Mouse (Mus musculus) G1E (cell line): ENCODE results near the gene Fthl17c. TPM values are rescaled to one million over a fixed set of nuclear protein-coding genes. Genes with fewer than 3 reads are reported as not detected.
"Not testable (repeated sequence)": the region's sequence is repeated elsewhere in the genome, so short reads cannot be mapped to it uniquely, and the experiment has no call there.

Source experiments
- ATAC-seq: 2 replicates; pipeline ENCODE4 v1.8.0; 2016; ENCODE audit warnings: mild to moderate bottlenecking; ENCODE audit not compliant: insufficient number of reproducible peaks, poor library complexity, low FRiP score, severe bottlenecking; ENCODE audit errors: extremely low read depth
- DNase-seq: peaks from one replicate; pipeline ENCODE4 v3.0.0; 2012; ENCODE audit warnings: low spot score
- H3K27me3 ChIP-seq: 2 replicates; pipeline ENCODE4 v1.6.1; 2012; ENCODE audit warnings: mild to moderate bottlenecking, low read length, inconsistent platforms; ENCODE audit not compliant: insufficient read depth
- H3K36me3 ChIP-seq: replicated peaks from 2 replicates; pipeline ENCODE3; 2012; ENCODE audit warnings: mild to moderate bottlenecking, inconsistent platforms
- H3K4me1 ChIP-seq: 2 replicates; pipeline ENCODE4 v1.6.1; 2012; ENCODE audit warnings: low read depth, low read length, inconsistent platforms, mixed read lengths; ENCODE audit not compliant: insufficient read depth
- H3K4me3 ChIP-seq: 2 replicates; pipeline ENCODE4 v1.5.1; 2012; ENCODE audit warnings: low read depth, mild to moderate bottlenecking, inconsistent platforms, low read length, moderate library complexity, mixed read lengths
- H3K9me3 ChIP-seq: replicated peaks from 2 replicates; pipeline ENCODE4 v1.6.1; 2012; ENCODE audit warnings: inconsistent platforms
- CTCF ChIP-seq: IDR thresholded peaks from 2 replicates; pipeline ENCODE4 v1.5.1; 2012; ENCODE audit warnings: low read depth, low read length, inconsistent platforms, mixed read lengths
- GATA1 ChIP-seq: IDR thresholded peaks from 2 replicates; pipeline ENCODE4 v1.6.1; 2012; ENCODE audit warnings: borderline replicate concordance, low read length, inconsistent platforms, mixed read lengths
- GATA2 ChIP-seq: IDR thresholded peaks from 2 replicates; pipeline ENCODE4 v1.6.1; 2012; ENCODE audit warnings: low read depth, low read length, inconsistent platforms, borderline replicate concordance
- POLR2AphosphoS5 ChIP-seq: IDR thresholded peaks from 2 replicates; pipeline ENCODE4 v1.6.1; 2012; ENCODE audit warnings: low read depth, low read length, inconsistent platforms; ENCODE audit not compliant: insufficient replicate concordance
- TAL1 ChIP-seq: conservative IDR thresholded peaks from 2 replicates; pipeline ENCODE4 v1.6.1; 2012; ENCODE audit warnings: low read depth, low read length, inconsistent platforms, mixed read lengths
- polyA plus RNA-seq: library from polyadenylated mRNA; stranded (reverse); fragments of >175 nt; gene quantifications from 2 replicates; pipeline ENCODE4 v1.2.3, GENCODE M21; 2012
- total RNA-seq, 2 experiments: library from RNA; stranded (forward) in 1 of 2; stranded (reverse) in 1 of 2; fragments of 200-1000 nt in 1 of 2; fragments of >200 nt in 1 of 2; fragmentation: Nextera tagmentation in 1 of 2; gene quantifications; 2 replicates each; pipeline ENCODE4 v1.2.3; 2014 to 2017

Gene Fthl17c
- not detected in 2 replicates for total RNA-seq (2014; fragmentation: Nextera tagmentation)
- total RNA-seq (2017) = not detected in 2 replicates
- polyA plus RNA-seq = not detected in 2 replicates

DNA sequence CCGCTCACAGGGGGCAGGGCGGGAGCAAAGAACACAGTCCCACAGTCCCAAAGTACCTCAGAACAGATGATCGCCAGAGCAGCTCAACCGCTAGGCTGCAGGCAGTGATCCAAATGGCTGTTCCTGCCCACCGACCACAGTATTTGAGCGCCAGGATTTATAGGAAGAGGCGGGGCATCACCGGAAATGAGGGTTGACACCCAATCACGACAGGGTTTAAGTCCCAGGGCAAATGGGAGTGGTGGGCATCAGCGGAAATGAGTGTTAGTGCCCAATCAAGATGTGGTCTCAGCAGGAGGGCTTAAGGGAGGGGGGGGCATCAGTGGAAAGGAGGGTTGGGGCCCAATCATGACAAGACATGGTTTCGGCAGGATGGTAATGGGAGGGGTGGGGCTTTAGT, at the start of gene Fthl17c:
Gene Fthl17c (minus strand): TSS at position 101 of the 400 bp plus-strand sequence.
- not testable (repeated sequence) for H3K4me3 ChIP-seq, ATAC-seq, DNase-seq, H3K36me3 ChIP-seq, H3K27me3 ChIP-seq, H3K4me1 ChIP-seq, H3K9me3 ChIP-seq

DNA sequence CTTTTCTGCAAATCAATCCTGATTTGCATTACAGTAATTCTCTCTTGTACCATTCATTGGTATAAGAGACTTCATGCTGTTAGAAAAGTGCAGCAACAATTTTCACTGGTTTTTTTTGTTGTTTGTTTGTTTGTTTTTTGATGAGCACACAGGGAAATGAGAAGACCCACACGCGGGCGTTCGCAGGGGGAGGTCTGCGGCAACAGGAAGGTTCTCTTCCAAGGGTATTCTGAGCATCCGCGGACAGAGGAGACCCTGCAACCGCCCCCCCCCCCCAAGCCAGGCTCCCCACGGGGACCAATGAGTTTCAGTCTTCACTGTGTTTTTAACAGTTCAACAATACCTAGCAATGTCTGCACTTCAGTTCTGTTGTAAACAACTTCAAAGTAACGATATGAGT, 43.1 kb upstream of the Fthl17c start:
- ATAC-seq (no peak), DNase-seq (no peak)
- Histone ChIP-seq H3K36me3 (no peaks in the 10 kb centered on the region), H3K27me3 (no peaks in the 10 kb centered on the region), H3K4me3 (no peak overlapping the region), H3K9me3 (no peaks in the 10 kb centered on the region), H3K4me1 (no peaks in the 10 kb centered on the region)
- no peak for TF ChIP-seq GATA2
- TF ChIP-seq CTCF = no peak

DNA sequence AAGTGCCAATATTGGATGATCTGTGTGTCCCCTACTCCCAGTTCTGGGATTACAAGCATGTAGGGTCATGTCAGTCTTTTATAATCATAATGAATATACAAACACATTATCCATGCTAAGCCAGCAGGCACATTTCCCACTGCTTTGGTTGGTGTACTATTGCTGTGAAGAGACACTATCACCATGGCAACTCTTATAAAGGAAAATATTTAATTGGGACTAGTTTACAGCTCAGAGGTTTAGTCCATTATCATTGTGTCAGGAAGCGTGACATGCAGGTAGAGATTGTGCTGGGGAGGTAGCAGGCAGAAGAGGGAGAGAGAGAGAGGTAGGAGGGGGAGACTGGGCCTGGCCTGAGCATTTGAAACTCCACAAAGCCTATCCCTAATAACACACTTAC, 39.7 kb upstream of the Fthl17c start:
- Histone ChIP-seq H3K27me3 (no peaks in the 10 kb centered on the region), H3K36me3 (no peaks in the 10 kb centered on the region), H3K4me3 (no peak overlapping the region), H3K9me3 (no peaks in the 10 kb centered on the region), H3K4me1 (no peaks in the 10 kb centered on the region)
- TF ChIP-seq POLR2AphosphoS5 = no peak
- TF ChIP-seq TAL1 = no peak
- TF ChIP-seq GATA2 = no peak
- TF ChIP-seq GATA1 = no peak
- TF ChIP-seq CTCF = no peak
- DNase-seq (no peak), ATAC-seq (no peak)

DNA sequence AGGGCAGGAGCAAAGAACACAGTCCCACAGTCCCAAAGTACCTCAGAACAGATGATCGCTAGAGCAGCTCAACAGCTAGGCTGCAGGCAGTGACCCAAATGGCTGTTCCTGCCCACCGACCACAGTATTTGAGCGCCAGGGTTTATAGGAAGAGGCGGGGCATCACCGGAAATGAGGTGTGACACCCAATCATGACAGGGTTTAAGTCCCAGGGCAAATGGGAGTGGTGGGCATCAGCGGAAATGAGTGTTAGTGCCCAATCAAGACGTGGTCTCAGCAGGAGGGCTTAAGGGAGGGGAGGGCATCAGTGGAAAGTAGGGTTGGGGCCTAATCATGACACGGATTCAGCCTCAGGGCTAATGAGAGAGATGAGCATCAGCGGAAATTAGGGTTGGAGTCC, 10.3 kb upstream of the Fthl17c start, which contains the start of gene Fthl17d:
Gene Fthl17d (minus strand): TSS at position 101 of the 400 bp plus-strand sequence.
- not testable (repeated sequence) for H3K9me3 ChIP-seq, H3K4me3 ChIP-seq, H3K4me1 ChIP-seq, H3K36me3 ChIP-seq, DNase-seq, ATAC-seq, H3K27me3 ChIP-seq

DNA sequence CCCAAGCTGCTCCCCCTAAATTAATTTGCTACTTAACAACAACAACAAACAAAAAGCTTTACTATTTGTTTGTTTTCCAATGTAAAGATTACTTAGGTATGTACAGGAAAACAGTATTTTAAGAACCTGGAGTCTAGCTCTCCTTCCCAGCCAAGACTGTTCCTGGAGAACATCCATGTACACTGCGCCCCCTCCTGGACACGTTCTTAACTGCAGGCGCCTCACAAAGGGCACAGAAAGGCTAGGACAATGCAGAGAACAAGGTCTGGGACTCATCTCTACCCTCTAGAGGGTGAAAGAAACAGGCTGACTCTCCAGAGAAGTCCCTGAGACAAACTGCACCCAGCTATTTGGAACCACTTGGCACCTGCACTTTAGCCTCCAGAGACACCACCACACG, 11.7 kb downstream of the Fthl17c start:
- DNase-seq, H3K27me3 ChIP-seq, H3K9me3 ChIP-seq, H3K4me3 ChIP-seq, ATAC-seq, H3K4me1 ChIP-seq, H3K36me3 ChIP-seq: not testable (repeated sequence)

DNA sequence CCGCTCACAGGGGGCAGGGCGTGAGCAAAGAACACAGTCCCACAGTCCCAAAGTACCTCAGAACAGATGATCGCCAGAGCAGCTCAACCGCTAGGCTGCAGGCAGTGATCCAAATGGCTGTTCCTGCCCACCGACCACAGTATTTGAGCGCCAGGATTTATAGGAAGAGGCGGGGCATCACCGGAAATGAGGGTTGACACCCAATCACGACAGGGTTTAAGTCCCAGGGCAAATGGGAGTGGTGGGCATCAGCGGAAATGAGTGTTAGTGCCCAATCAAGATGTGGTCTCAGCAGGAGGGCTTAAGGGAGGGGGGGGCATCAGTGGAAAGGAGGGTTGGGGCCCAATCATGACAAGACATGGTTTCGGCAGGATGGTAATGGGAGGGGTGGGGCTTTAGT, 13.5 kb downstream of the Fthl17c start, which contains the start of gene Fthl17b:
Gene Fthl17b (minus strand): TSS at position 101 of the 400 bp plus-strand sequence.
- not testable (repeated sequence) for ATAC-seq, H3K9me3 ChIP-seq, H3K4me3 ChIP-seq, H3K36me3 ChIP-seq, H3K27me3 ChIP-seq, H3K4me1 ChIP-seq, DNase-seq

DNA sequence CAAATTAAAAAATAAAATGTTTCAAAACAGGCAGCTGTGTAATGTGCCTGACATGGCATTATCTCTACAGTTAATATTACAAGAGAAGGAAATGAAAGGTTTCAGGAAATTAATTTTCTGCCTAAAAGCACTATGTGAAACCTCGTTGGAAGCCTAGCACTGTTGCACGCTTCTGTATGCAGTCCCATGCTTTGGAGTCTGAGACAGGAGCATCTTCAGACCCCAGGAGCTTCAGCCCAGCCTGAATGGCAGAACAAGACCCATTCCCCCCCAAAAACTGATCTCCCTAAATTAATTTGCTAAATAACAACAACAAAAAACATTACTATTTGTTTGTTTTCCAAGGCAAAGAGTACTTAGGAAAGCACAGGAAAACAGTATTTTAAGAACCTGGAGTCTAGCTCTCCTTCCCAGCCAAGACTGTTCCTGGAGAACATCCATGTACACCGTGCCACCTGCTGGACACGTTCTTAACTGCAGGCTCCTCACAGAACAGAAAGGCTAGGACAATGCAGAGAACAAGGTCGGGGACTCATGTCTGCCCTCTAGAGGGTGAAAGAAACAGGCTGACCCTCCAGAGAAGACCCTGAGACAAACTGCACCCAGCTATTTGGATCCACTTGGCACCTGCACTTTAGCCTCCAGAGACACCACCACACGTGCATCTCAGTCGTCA, 28.1 kb downstream of the Fthl17c start:
- not testable (repeated sequence) for DNase-seq, H3K9me3 ChIP-seq, H3K4me3 ChIP-seq, H3K36me3 ChIP-seq, ATAC-seq, H3K4me1 ChIP-seq, H3K27me3 ChIP-seq

DNA sequence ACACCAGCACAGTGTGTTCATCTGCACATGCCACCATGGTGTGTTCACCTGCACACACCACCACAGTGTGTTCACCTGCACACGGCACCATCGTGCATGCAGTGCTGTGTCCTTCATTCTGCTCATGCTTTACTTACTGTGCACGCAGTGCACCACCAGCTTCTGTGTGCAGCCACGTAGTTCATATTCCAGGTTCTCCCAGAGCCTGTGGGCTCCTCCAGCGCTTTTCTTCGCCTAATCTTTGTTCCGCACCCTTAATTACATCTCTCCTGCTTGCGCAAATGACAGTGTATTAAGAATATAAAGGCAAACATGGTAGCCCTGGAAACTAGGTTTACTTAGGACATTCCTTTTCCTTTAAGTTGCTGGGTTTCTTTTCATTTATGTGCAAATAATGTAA, 32.3 kb downstream of the Fthl17c start:
- ATAC-seq = no peak
- no peak for DNase-seq
- TF ChIP-seq TAL1 = no peak
- TF ChIP-seq POLR2AphosphoS5 = no peak
- TF ChIP-seq GATA1 = no peak
- TF ChIP-seq GATA2 = no peak
- TF ChIP-seq CTCF = no peak
- Histone ChIP-seq H3K4me1 (no peaks in the 10 kb centered on the region), H3K36me3 (no peaks in the 10 kb centered on the region), H3K4me3 (no peak overlapping the region), H3K9me3 (no peaks in the 10 kb centered on the region), H3K27me3 (no peaks in the 10 kb centered on the region)
